ENCODE assay signal across 24 mouse cellular contexts in the genomic region with DNA sequence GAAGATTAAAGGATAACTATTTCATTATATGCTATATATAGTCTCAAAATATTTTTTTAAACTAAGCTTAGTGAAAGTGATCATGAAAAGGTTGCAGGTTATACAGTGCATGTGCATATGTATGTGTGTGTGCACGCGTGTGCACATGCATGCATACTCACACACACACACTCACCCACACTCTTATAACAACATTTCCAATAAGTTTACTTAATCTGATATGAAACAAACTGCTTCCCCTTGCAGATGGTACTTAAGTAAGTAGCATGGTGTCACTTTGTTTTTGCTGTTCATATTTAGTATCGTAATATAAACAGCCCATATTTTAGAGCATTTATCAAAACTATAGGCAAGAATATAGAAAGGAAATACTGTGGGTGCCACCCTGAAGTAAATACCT.
DNase-seq lines count a peak whose midpoint lies in the region; ATAC-seq and TF ChIP-seq lines count a peak whose summit lies in the region.
"Had no signal": no experiment of that assay in that cellular context is flagged by ENCODE, and none has a peak within 500 bp of the region (broad histone marks: within the 10 kb centered on the region; RNA-seq: fewer than 3 reads in every experiment).

No protein-coding gene starts in this region.

- DNase-seq in embryonic facial prominence, embryonic 10.5 days (ENCODE audit: low spot score): no peak
- no peak for DNase-seq in forebrain, postnatal 0 days
- DNase-seq in lung, postnatal 10 days: no peak
- DNase-seq: adrenal gland, adult 8-10 months; adrenal gland, postnatal 25 days; cerebellum, adult 18-20 months; cerebellum, adult 9-10 months; cerebellum, postnatal 14 days; gastrocnemius, postnatal 10 days; gastrocnemius, postnatal 36 days; heart, adult 2 months; heart, postnatal 14 days; heart, postnatal 4 days had no signal

- H3K27ac ChIP-seq in embryonic facial prominence, embryonic 13.5 days: 0 out of 2 replicates have a peak overlapping the region, but pooled peaks have one; percentile 22
- H3K27ac ChIP-seq in embryonic facial prominence, embryonic 10.5 days (replicated peaks): no peak overlapping the region
- H3K27ac ChIP-seq in forebrain, postnatal 0 days (ENCODE audit: low read depth, low read length): no peak overlapping the region
- H3K27ac ChIP-seq in forebrain, embryonic 12.5 days: no peak overlapping the region
- H3K27ac ChIP-seq in lung, embryonic 16.5 days (ENCODE audit: low read length): peak overlapping the region; percentile 85
- H3K27ac ChIP-seq: embryonic facial prominence, embryonic 12.5 days; heart, adult 2 months; heart, embryonic 10.5 days; heart, embryonic 13.5 days; hindbrain, embryonic 14.5 days; hindbrain, postnatal 0 days had no signal

- no peaks in the 10 kb centered on the region for H3K27me3 ChIP-seq in embryonic facial prominence, embryonic 13.5 days
- H3K27me3 ChIP-seq in embryonic facial prominence, embryonic 10.5 days (replicated peaks; ENCODE audit: low read depth, poor library complexity, severe bottlenecking): no peaks in the 10 kb centered on the region
- H3K27me3 ChIP-seq in forebrain, postnatal 0 days (ENCODE audit: insufficient read depth, low read length): no peaks in the 10 kb centered on the region
- H3K27me3 ChIP-seq in forebrain, embryonic 12.5 days: no peaks in the 10 kb centered on the region
- H3K27me3 ChIP-seq in lung, embryonic 16.5 days (ENCODE audit: control insufficient read depth, insufficient read depth, low read depth, low read length): no peaks in the 10 kb centered on the region
- H3K27me3 ChIP-seq: embryonic facial prominence, embryonic 12.5 days; heart, embryonic 13.5 days had no signal

- no peak overlapping the region for H3K4me3 ChIP-seq in embryonic facial prominence, embryonic 13.5 days
- no peak overlapping the region for H3K4me3 ChIP-seq in embryonic facial prominence, embryonic 10.5 days
- no peak overlapping the region for H3K4me3 ChIP-seq in forebrain, postnatal 0 days (ENCODE audit: low read depth, low read length)
- no peak overlapping the region for H3K4me3 ChIP-seq in forebrain, embryonic 12.5 days (replicated peaks)
- H3K4me3 ChIP-seq in lung, embryonic 16.5 days (ENCODE audit: low read length): no peak overlapping the region
- H3K4me3 ChIP-seq: embryonic facial prominence, embryonic 12.5 days; heart, adult 2 months; heart, embryonic 10.5 days; heart, embryonic 13.5 days had no signal

- peaks cover 13% of the 10 kb centered on the region for H3K4me1 ChIP-seq in embryonic facial prominence, embryonic 13.5 days
- H3K4me1 ChIP-seq in embryonic facial prominence, embryonic 10.5 days: no peaks in the 10 kb centered on the region
- H3K4me1 ChIP-seq in forebrain, postnatal 0 days (ENCODE audit: insufficient read depth): no peaks in the 10 kb centered on the region
- no peaks in the 10 kb centered on the region for H3K4me1 ChIP-seq in forebrain, embryonic 12.5 days
- peaks cover 5% of the 10 kb centered on the region; the same call in 1 of the 2 replicates for H3K4me1 ChIP-seq in lung, embryonic 16.5 days (replicated peaks; ENCODE audit: control insufficient read depth, insufficient read depth, low read length)
- H3K4me1 ChIP-seq: embryonic facial prominence, embryonic 12.5 days; heart, embryonic 10.5 days; heart, embryonic 13.5 days had no signal

- peak overlapping the region; percentile 24; the same call in 1 of the 2 replicates for H3K4me2 ChIP-seq in embryonic facial prominence, embryonic 13.5 days
- no peak overlapping the region for H3K4me2 ChIP-seq in forebrain, postnatal 0 days (ENCODE audit: low read depth)
- H3K4me2 ChIP-seq in forebrain, embryonic 12.5 days: no peak overlapping the region
- no peak overlapping the region for H3K4me2 ChIP-seq in lung, embryonic 16.5 days (ENCODE audit: low read depth, low read length)
- H3K4me2 ChIP-seq: embryonic facial prominence, embryonic 12.5 days; heart, embryonic 13.5 days; hindbrain, embryonic 14.5 days had no signal

- no peak for ATAC-seq in embryonic facial prominence, embryonic 13.5 days (ENCODE audit: insufficient number of reproducible peaks, insufficient read depth, low FRiP score, low TSS enrichment, low read depth)
- ATAC-seq in forebrain, postnatal 0 days: peak; percentile 48; the same call in 1 of the 2 replicates
- ATAC-seq in forebrain, embryonic 12.5 days (ENCODE audit: low FRiP score): no peak
- peak; percentile 63; the same call in 1 of the 2 replicates for ATAC-seq in lung, embryonic 16.5 days (ENCODE audit: low read depth)
- ATAC-seq: activated CD4-positive, CD25-positive, alpha-beta regulatory T cell, adult 4 months; hindbrain, postnatal 0 days; inflammation-experienced regulatory T-cells, adult 6 months; intestine, embryonic 16.5 days had no signal

- H3K9ac ChIP-seq in embryonic facial prominence, embryonic 13.5 days: no peak overlapping the region
- no peak overlapping the region for H3K9ac ChIP-seq in forebrain, postnatal 0 days
- H3K9ac ChIP-seq in forebrain, embryonic 12.5 days: no peak overlapping the region
- no peak overlapping the region for H3K9ac ChIP-seq in lung, embryonic 16.5 days (ENCODE audit: low read length)
- H3K9ac ChIP-seq: embryonic facial prominence, embryonic 12.5 days; heart, embryonic 13.5 days; hindbrain, embryonic 14.5 days had no signal

- no peaks in the 10 kb centered on the region for H3K9me3 ChIP-seq in embryonic facial prominence, embryonic 13.5 days
- H3K9me3 ChIP-seq in embryonic facial prominence, embryonic 10.5 days: no peaks in the 10 kb centered on the region
- no peaks in the 10 kb centered on the region for H3K9me3 ChIP-seq in forebrain, postnatal 0 days (ENCODE audit: low read length)
- H3K9me3 ChIP-seq in forebrain, embryonic 12.5 days: no peaks in the 10 kb centered on the region
- H3K9me3 ChIP-seq in lung, embryonic 16.5 days (ENCODE audit: control insufficient read depth, low read length): no peaks in the 10 kb centered on the region
- H3K9me3 ChIP-seq: embryonic facial prominence, embryonic 12.5 days; heart, embryonic 10.5 days; heart, embryonic 13.5 days had no signal

- TF ChIP-seq CTCF in forebrain, postnatal 0 days (IDR thresholded peaks at IDR 0.05; ENCODE audit: low read depth): no peak

- no peaks in the 10 kb centered on the region for H3K36me3 ChIP-seq in embryonic facial prominence, embryonic 13.5 days
- no peaks in the 10 kb centered on the region for H3K36me3 ChIP-seq in embryonic facial prominence, embryonic 10.5 days (replicated peaks)
- H3K36me3 ChIP-seq in forebrain, postnatal 0 days (ENCODE audit: insufficient read depth): no peaks in the 10 kb centered on the region
- H3K36me3 ChIP-seq in forebrain, embryonic 12.5 days (replicated peaks): no peaks in the 10 kb centered on the region
- H3K36me3 ChIP-seq in lung, embryonic 16.5 days (ENCODE audit: control insufficient read depth, insufficient read depth, low read length): no peaks in the 10 kb centered on the region
- H3K36me3 ChIP-seq: embryonic facial prominence, embryonic 12.5 days; heart, embryonic 10.5 days; heart, embryonic 13.5 days had no signal

- 89% methylated on average over 3 of the region's 3 CpGs for WGBS in embryonic facial prominence, embryonic 13.5 days
- 96% methylated on average over 3 of the region's 3 CpGs for WGBS in embryonic facial prominence, embryonic 10.5 days
- WGBS in forebrain, postnatal 0 days: 85% methylated on average over 3 of the region's 3 CpGs
- WGBS in forebrain, embryonic 12.5 days: 98% methylated on average over 3 of the region's 3 CpGs
- 63% methylated on average over 3 of the region's 3 CpGs for WGBS in lung, embryonic 16.5 days

Comparison
In these comparisons a context has a peak if more than half of its experiments do, and no peak if none do; other contexts are left out.
1. ATAC-seq: peak in forebrain, postnatal 0 days (single experiment) and lung, embryonic 16.5 days (single experiment); none in embryonic facial prominence, embryonic 13.5 days (single experiment) and forebrain, embryonic 12.5 days (single experiment).
2. H3K27ac ChIP-seq: peak in embryonic facial prominence, embryonic 13.5 days (single experiment) and lung, embryonic 16.5 days (single experiment); none in embryonic facial prominence, embryonic 10.5 days (single experiment), forebrain, postnatal 0 days (single experiment) and forebrain, embryonic 12.5 days (single experiment).